Mouse (Mus musculus) limb, embryonic 13.5 days (tissue): ENCODE measurements around the gene Stab1. TPM values are rescaled to one million over a fixed set of nuclear protein-coding genes. Genes with fewer than 3 reads are reported as not detected.
A peak's percentile ranks its signal among the peaks of the same experiment; 100 is the strongest.

Experiments
- ATAC-seq: fragments of 200-750 bp; cut with Nextera tagmentation; 2 replicates; pipeline ENCODE4 v1.8.0; 2017; ENCODE audit warnings: low read depth, moderate number of reproducible peaks, moderate TSS enrichment; ENCODE audit not compliant: low FRiP score
- H3K27ac ChIP-seq: fragments of 300-500 bp; sonication (generic); 2 replicates; pipeline ENCODE4 v1.5.1; 2015; ENCODE audit warnings: inconsistent platforms, mild to moderate bottlenecking, moderate library complexity
- H3K27me3 ChIP-seq: fragments of 300-500 bp; sonication (generic); 2 replicates; pipeline ENCODE4 v1.6.1; 2015; ENCODE audit warnings: mild to moderate bottlenecking, inconsistent platforms
- H3K36me3 ChIP-seq: fragments of 300-500 bp; sonication (generic); 2 replicates; pipeline ENCODE4 v1.6.1; 2015; ENCODE audit warnings: inconsistent platforms, mild to moderate bottlenecking, moderate library complexity
- H3K4me1 ChIP-seq: fragments of 300-500 bp; sonication (generic); 2 replicates; pipeline ENCODE4 v1.6.1; 2015; ENCODE audit warnings: inconsistent platforms
- H3K4me2 ChIP-seq: fragments of 300-500 bp; sonication (generic); replicated peaks from 2 replicates; pipeline ENCODE4 v1.6.1; 2015; ENCODE audit warnings: inconsistent platforms, mild to moderate bottlenecking, moderate library complexity
- H3K4me3 ChIP-seq: fragments of 300-500 bp; sonication (generic); 2 replicates; pipeline ENCODE4 v1.5.1; 2015; ENCODE audit warnings: moderate library complexity, mild to moderate bottlenecking, inconsistent platforms
- H3K9ac ChIP-seq: fragments of 300-500 bp; sonication (generic); 2 replicates; pipeline ENCODE4 v1.6.1; 2015; ENCODE audit warnings: mild to moderate bottlenecking, inconsistent platforms
- H3K9me3 ChIP-seq: fragments of 300-500 bp; sonication (generic); 2 replicates; pipeline ENCODE4 v1.6.1; 2016; ENCODE audit warnings: inconsistent platforms
- WGBS: fragments of 180-500 bp; shearing (Covaris S2); methylation state at CpG from one replicate; pipeline ENCODE4 v1.1.7; 2015; 5-methylcytosine and 5-hydroxymethylcytosine counted together
- polyA plus RNA-seq: library from polyadenylated mRNA; unstranded; fragments of >200 nt; fragmentation: Nextera tagmentation; extraction: Ambion mirVana; gene quantifications from 2 replicates; pipeline ENCODE4 v1.2.1, GENCODE M21; 2015

Stab1 gene
- polyA plus RNA-seq, 1 experiment from 2014 or later, result 29.4 TPM

DNA sequence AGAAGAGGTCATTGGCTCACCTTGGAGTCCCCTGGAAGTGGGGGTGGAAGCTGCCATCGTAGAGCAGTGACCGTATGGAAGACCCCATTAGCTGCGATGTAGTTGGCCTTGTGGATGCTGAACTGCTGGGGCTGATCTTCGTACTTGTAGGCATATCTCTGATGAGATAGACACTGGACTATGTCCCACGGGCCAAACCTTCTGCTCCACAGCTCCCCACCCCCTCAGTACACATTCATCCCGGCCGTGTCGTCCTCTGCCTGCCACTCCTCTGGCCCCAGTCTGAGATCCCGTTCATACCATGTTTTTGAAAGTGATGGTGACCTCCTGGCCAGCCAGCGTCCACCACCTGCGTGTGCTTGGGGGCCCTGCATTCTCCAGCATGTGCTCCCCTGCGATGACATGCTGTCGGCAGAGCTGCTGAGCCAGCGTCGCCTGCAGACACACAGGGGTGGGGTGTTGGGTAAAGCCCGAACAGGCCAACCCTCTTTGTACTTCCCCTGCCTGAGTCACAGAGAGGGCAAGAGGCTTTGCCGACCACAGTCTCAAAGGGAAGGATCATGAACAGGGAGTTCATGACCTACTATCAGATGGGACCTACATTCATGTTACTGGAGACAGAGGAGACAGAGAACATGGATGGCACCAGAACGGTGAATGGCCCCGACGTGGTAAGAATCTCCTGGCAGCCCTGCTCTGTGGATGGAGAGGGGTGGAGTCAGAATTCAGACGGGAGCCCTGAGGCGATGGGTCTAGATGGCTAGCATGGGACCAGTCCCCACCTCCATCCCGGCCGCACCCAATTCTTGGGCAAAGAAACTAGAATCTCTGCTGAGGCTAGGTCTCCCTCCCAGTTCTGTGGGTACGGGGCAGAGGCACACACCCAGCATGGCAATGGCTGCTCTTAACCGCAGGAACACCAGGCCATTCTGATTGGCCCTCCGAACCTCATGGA is 8.0 kb downstream of the Stab1 start:
- H3K4me2 ChIP-seq, result no peak overlapping the region
- H3K27me3 ChIP-seq, result no peaks in the 10 kb centered on the region
- no peak for ATAC-seq
- H3K9me3 ChIP-seq, result no peaks in the 10 kb centered on the region
- no peak overlapping the region for H3K9ac ChIP-seq
- WGBS, result 73% methylated on average over 27 of the region's 27 CpGs
- no peak overlapping the region for H3K4me3 ChIP-seq
- 0 out of 2 replicates have a peak, but pooled peaks cover 3% of the 10 kb centered on the region for H3K4me1 ChIP-seq
- no peaks in the 10 kb centered on the region for H3K36me3 ChIP-seq
- H3K27ac ChIP-seq, result no peak overlapping the region

DNA sequence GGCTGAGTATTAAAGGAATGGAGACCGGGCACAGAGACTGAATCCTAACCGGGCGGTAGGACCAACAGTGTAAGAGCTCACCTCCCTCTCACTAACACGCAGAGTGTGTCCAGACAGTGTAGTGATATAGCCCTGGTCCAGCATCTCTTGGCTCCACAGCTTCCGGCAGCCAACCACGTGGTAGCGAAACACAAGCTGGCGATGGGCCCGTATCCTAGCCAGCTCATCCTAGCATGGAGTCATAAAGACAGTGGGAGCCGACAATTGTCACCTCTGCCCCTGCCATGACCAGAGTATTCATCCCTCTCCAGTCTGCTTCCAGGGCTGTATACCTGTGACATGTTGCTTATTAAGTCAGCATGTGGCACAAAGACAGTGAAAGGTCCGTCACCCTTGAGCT is 22.7 kb downstream of the Stab1 start:
- Histone ChIP-seq H3K9ac (no peak overlapping the region), H3K9me3 (no peaks in the 10 kb centered on the region), H3K4me3 (no peak overlapping the region), H3K27me3 (no peaks in the 10 kb centered on the region), H3K4me1 (no peaks in the 10 kb centered on the region), H3K4me2 (no peak overlapping the region), H3K27ac (no peak overlapping the region), H3K36me3 (peaks cover 21% of the 10 kb centered on the region)
- ATAC-seq, result no peak
- 89% methylated on average over 11 of the region's 11 CpGs for WGBS

DNA sequence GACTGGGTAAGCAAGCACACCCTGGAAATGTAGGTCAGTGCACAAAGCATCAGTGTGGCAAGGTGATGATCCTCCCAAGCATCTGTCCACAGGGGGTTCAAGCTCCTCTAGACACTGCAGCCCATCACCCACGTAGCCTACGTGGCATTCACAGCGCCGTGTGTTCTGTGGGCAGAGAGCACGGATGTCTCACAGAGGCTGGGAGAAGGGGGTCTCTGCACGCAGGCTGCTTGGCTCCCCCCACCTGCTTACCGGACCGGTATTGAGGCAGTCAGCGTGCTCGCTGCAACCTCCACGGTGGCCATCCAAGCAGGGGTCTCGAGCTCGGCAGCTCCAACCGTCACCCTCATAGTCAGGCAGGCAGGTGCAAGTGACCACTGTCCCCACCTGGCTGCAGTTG is 27.4 kb downstream of the Stab1 start:
- Histone ChIP-seq H3K4me1 (no peaks in the 10 kb centered on the region), H3K4me2 (no peak overlapping the region), H3K27me3 (no peaks in the 10 kb centered on the region), H3K9ac (no peak overlapping the region), H3K4me3 (no peak overlapping the region), H3K36me3 (peaks cover 68% of the 10 kb centered on the region), H3K9me3 (no peaks in the 10 kb centered on the region), H3K27ac (no peak overlapping the region)
- ATAC-seq, result no peak
- 96% methylated on average over 14 of the region's 14 CpGs for WGBS

DNA sequence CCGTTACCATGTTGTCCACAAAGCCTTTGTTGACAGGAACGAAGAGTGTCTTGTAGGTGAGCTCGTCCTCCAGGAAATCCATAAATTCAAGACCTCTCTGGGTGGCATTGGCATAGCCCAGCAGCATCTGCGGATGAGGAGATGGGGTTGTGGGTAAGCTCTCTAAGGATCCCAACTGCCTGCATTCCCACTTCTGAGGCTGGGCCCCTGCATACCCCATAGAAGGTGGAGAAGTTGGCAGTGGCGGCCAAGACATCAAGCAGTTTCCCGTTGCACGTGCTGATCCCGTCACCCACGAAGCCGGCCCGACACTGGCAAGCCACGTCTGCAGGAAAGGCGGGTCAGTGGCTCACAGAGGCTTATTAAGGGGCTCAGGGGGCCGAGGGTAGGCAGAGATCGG is 28.3 kb downstream of the Stab1 start:
- no peak overlapping the region for H3K4me3 ChIP-seq
- WGBS, result 91% methylated on average over 15 of the region's 15 CpGs
- no peak overlapping the region for H3K4me2 ChIP-seq
- no peaks in the 10 kb centered on the region for H3K4me1 ChIP-seq
- H3K9ac ChIP-seq, result no peak overlapping the region
- H3K9me3 ChIP-seq, result no peaks in the 10 kb centered on the region
- peaks cover 77% of the 10 kb centered on the region for H3K36me3 ChIP-seq
- no peak for ATAC-seq
- no peak overlapping the region for H3K27ac ChIP-seq
- H3K27me3 ChIP-seq, result no peaks in the 10 kb centered on the region

DNA sequence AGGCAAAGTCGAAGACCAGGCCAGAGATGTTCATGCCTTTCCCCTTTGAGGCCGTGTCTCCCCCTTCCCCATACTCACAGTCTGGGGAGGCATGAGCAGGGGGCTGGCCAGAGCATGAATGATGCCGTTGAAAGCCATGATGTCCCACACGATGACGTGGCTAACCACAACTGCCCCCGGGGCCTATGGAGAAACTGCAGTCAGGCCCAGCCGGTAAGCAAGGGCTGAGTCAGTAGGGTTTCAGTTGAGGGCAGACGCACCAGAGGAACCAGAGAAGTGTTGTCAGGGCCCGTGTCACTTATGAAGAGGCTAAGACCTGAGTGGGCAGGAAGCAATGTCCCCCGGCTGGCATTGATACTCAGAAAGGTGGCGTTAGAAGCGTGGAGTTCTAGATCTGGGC is 28.8 kb downstream of the Stab1 start:
- H3K27me3 ChIP-seq, result no peaks in the 10 kb centered on the region
- H3K9ac ChIP-seq, result no peak overlapping the region
- 89% methylated on average over 12 of the region's 12 CpGs for WGBS
- H3K4me3 ChIP-seq, result no peak overlapping the region
- H3K27ac ChIP-seq, result no peak overlapping the region
- H3K4me1 ChIP-seq, result peaks cover 2% of the 10 kb centered on the region
- H3K36me3 ChIP-seq, result peaks cover 82% of the 10 kb centered on the region
- ATAC-seq, result no peak
- no peak overlapping the region for H3K4me2 ChIP-seq
- H3K9me3 ChIP-seq, result no peaks in the 10 kb centered on the region

DNA sequence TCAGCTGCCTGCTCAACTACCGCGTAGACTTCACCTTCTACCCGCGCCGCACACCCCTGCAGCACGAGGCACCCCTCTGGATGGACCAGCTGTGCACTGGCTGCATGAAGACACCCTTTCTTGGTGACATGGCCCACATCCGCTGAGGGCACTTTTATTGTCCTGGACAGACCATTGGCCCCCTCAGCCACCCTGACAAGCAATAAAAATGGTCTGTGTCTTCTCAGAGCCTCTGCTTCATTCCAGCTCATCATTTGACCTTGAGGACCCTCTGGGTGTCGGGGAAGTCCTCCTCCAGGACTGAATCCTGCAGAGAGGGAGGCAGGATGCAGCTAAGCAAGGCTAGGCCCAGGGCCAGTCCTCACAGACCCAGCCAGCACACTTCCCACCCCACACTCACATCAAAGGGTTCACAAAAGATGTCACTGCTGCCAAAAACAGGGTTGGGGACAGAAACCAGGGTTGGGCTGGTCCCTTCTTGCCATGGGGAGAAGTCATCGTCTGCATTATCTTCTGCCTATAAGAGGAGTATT is 29.5 kb downstream of the Stab1 start:
- WGBS, result 94% methylated on average over 9 of the region's 9 CpGs
- Histone ChIP-seq H3K27me3 (no peaks in the 10 kb centered on the region), H3K9me3 (no peaks in the 10 kb centered on the region), H3K4me2 (no peak overlapping the region), H3K4me3 (no peak overlapping the region), H3K4me1 (peaks cover 8% of the 10 kb centered on the region), H3K36me3 (peaks cover 89% of the 10 kb centered on the region), H3K9ac (no peak overlapping the region), H3K27ac (no peak overlapping the region)
- no peak for ATAC-seq

DNA sequence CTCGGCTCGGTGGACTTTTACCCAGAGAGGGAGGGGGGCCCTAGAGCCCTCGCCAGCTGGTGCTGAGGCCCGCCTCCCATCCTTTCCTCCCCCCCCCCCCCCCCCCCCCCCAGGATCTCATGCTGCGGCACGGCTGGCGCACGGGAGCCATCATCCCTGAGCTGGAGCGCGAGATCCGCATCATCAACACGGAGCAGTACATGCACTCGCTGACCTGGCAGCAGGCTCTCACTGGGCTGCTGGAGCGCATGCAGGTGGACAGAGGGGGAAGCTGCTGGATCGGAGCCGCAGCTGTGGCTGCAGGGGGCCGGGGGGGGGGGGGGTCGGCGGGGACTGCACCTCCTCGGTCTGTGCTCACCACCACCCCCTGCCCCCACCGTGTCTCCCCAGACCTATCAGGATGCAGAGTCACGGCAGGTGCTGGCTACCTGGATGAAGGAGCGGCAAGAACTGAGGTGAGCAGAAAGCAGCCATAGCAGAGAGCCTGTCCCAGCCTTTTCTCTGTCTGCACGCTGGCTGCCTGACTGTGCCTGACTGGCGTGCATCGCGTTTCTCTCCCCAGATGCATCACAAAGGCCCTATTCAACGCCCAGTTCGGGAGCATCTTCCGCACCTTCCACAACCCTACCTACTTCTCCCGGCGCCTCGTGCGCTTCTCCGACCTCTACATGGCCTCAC is 30.1 kb downstream of the Stab1 start:
- Histone ChIP-seq H3K4me1 (peaks cover 14% of the 10 kb centered on the region), H3K9ac (no peak overlapping the region), H3K9me3 (no peaks in the 10 kb centered on the region), H3K4me2 (no peak overlapping the region), H3K4me3 (no peak overlapping the region), H3K27ac (no peak overlapping the region), H3K27me3 (no peaks in the 10 kb centered on the region), H3K36me3 (peaks cover 89% of the 10 kb centered on the region)
- ATAC-seq, result no peak
- WGBS, result 87% methylated on average over 23 of the region's 35 CpGs

DNA sequence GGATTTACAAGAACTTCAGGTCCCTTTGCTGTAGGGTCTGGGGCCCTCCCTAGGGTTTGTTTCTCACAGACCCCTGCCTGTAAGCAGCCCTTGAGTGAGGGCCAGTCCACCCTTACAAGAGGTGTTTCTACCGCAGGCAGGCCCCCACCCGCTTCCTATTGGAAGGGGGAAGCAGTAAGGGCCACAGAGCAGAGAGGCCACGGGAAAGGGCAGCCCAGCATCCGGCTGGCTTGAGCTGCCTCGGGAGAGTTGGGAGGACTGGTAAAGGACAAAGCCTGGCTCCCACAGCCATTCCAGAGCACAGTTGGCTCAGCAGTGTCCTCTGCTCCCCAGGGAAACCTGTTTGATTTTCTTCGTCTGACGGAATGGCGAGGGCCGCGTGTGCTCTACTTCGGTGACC is 30.6 kb downstream of the Stab1 start:
- no peaks in the 10 kb centered on the region for H3K27me3 ChIP-seq
- no peaks in the 10 kb centered on the region for H3K9me3 ChIP-seq
- peak overlapping the region; percentile 22; the same call in 1 of the 2 replicates for H3K27ac ChIP-seq
- no peak overlapping the region for H3K4me2 ChIP-seq
- 81% methylated on average over 11 of the region's 11 CpGs for WGBS
- no peak overlapping the region for H3K4me3 ChIP-seq
- H3K4me1 ChIP-seq, result peaks cover 20% of the 10 kb centered on the region
- no peak overlapping the region for H3K9ac ChIP-seq
- ATAC-seq, result no peak
- peaks cover 89% of the 10 kb centered on the region for H3K36me3 ChIP-seq

DNA sequence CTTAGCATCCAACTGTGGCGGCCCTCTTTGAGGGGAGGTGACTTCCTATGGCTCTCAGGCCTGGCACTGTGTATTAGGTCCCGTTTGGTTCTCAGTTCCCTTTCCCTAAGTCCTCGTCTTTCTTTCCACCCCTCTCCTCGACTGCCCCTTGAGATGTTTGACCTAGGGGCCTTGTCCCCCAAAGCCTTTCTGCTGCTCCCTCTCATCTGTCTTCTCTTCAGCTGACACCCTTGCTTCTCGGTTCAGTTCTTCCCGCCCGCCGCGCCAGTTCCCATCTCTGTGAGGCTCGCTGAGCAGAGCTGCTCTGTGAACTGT is 31.2 kb downstream of the Stab1 start:
- 87% methylated on average over 10 of the region's 10 CpGs for WGBS
- ATAC-seq, result no peak
- no peak overlapping the region; the same call in 1 of the 2 replicates for H3K27ac ChIP-seq

DNA sequence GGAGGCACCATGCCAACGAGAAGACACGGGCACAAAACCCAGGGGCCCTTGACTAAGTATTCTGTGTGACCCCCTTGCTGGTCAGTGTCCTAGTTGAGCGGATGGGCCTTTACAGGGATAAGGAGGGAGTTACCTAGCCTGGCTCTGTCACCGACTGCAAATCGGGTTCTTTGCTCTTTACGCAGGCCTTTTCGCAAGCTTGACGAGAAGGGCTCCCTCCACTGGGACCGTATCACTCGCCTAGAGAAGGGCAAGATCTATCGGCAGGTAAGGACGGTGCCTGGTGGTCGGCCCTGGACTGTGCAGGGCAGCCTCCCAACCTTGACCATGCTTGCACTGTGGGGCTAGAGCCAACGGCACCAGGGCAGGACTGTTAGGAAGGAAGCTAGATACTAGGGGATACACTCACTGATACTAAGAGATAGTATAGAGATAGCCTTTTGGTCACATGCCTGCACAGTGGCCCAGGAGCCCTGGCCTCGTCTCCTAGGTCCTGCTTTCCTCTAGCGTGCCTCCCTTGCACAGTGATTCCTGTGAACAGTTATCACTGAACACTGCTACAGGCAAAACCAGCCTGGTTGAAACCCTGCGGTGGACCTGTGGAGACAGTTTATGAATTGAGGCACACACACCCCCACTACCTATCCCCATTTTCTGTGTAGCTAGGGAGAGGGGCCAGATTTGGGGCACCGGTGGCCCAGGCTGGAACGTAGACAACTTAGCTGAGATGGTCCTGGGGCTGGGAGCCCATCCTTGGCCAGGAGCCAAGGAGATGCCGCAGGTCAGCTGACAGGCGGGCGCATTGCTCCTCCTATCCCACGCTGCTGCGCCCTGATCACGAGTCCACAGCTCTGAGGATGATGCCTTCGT is 31.8 kb downstream of the Stab1 start:
- Histone ChIP-seq H3K36me3 (peaks cover 77% of the 10 kb centered on the region), H3K9ac (no peak overlapping the region), H3K4me3 (no peak overlapping the region), H3K4me2 (no peak overlapping the region), H3K9me3 (no peaks in the 10 kb centered on the region), H3K27ac (no peak overlapping the region), H3K27me3 (no peaks in the 10 kb centered on the region), H3K4me1 (peaks cover 31% of the 10 kb centered on the region)
- no peak for ATAC-seq
- 93% methylated on average over 26 of the region's 26 CpGs for WGBS

More for the DNA sequence above, 31.2 kb downstream of the Stab1 start:
- H3K9me3 ChIP-seq, result no peaks in the 10 kb centered on the region
- H3K4me1 ChIP-seq, result peaks cover 25% of the 10 kb centered on the region
- no peak overlapping the region for H3K9ac ChIP-seq
- no peak overlapping the region for H3K4me3 ChIP-seq
- H3K4me2 ChIP-seq, result no peak overlapping the region
- peaks cover 83% of the 10 kb centered on the region for H3K36me3 ChIP-seq
- H3K27me3 ChIP-seq, result no peaks in the 10 kb centered on the region

DNA sequence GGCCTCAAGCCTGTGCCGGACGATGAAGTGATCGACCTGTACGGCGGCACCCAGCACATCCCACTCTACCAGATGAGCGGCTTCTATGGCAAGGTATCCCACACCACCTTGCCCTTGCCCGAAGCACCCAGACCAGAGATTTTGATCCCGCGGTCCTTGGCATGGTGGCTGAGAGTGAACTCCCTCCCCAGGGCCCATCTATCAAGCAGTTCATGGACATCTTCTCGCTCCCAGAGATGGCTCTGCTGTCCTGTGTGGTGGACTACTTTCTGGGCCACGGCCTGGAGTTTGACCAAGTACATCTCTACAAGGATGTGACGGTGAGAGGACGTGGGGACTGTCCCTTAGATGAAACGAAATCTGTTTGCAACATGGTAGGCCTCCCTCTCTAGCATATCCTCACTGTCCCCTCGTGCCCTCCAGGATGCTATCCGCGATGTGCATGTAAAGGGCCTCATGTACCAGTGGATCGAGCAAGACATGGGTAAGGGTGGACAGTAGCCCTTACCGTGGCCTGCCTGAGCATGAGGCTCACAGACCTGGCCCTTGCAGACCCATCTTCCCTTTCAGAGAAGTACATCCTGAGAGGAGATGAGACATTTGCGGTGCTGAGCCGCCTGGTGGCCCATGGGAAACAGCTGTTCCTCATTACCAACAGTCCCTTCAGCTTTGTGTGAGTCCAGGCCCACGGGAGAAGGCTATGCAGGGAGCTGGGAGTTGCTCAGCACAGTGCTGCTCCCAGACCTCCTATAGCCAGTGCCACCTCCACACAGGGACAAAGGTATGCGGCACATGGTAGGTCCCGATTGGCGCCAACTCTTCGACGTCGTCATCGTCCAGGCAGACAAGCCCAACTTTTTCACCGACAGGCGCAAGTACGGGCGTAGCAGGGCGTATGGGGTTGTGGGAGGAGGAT is 32.7 kb downstream of the Stab1 start:
- Histone ChIP-seq H3K4me1 (peaks cover 32% of the 10 kb centered on the region), H3K36me3 (peaks cover 68% of the 10 kb centered on the region), H3K4me3 (no peak overlapping the region), H3K9me3 (no peaks in the 10 kb centered on the region), H3K4me2 (no peak overlapping the region), H3K27me3 (no peaks in the 10 kb centered on the region), H3K27ac (no peak overlapping the region; the same call in 1 of the 2 replicates), H3K9ac (no peak overlapping the region)
- WGBS, result 91% methylated on average over 34 of the region's 34 CpGs
- ATAC-seq, result no peak
